Mouse (Mus musculus): ENCODE measurements around the gene Ldb3. TPM values are rescaled to one million over a fixed set of nuclear protein-coding genes. Genes with fewer than 3 reads are reported as not detected.

Gene Ldb3
- total RNA-seq, 2 experiments from 2014 or later, result 2.5 to 2.6 TPM

DNA sequence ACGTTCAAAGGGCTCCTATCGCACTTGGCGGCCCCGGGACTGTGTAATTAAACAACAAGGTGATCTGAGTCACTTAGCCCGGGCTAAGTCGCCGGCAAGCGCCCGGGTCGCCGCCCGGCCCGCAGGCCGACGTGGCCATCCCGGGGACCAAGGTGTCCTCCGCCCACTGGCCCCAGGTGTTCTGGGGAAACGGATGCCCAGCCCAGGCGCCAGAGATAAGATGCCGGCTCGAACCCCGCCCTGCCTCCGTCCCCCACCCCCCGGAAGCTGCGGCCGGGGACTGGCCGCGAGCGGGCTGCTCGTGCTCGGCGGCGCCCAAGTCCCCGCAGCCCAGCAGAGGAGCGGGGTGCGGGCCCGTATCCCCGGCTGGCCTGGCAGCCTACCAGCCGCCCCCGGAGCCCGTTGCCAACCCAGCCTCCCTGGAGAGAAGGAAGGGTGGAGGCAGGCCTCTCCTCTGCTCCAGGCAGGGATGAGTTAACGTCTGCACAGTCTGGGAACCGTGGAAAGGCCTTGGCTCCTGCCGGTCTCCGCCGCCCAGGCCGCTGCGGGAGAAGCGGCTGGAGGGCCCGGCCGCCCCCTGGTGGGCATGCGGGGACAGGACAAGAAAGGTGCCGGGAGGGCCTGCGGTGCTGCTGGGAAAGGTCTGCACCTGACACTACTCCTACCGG is 39.3 kb downstream of the Ldb3 start:
- Histone ChIP-seq H3K27ac (peak overlapping the region; percentile 90), H3K4me3 (peak overlapping the region; percentile 59)
- peak; percentile 83 to 85 for DNase-seq (ENCODE audit: extremely low spot score in 1 of 2, low spot score in 2 of 2)
- TF ChIP-seq CTCF (IDR thresholded peaks at IDR 0.05), result peak; percentile 95
- intact Hi-C loops (cut with DNase I), result loop anchor here (1.0 to 5.0 kb wide), 3 partner anchors 47 to 182 kb away; no protein-coding TSS in a partner anchor

DNA sequence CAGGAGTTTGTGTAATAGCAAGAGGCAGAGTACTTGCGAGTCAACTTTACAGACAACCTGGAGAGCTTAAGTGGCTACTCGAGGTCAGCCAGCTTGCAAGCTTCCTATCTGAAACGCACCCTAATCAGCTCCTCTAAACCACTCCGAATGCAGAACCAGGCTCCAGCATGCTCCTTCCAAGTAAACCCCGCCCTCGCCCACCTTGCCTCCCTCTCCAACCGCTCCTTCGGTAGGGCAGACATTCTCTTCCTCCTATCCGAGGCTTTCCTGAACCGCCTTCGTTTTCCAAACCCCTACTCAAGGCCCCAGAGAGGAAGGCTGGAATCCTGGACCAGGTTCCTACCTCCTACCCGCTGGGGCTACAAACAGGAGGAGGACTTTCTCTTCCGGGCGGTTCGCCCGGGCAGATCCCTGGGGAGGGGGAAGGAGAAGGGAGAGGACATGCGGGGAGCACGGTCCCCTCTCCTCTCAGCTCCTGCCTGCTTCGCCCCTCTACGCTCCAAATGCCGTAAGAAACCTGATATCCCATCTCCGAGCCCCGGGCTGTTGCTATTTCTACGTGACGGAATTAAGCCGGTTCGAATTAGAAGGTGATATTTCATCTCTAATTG is 40.0 kb downstream of the Ldb3 start:
- intact Hi-C loops (cut with DNase I), result loop anchor here (1.0 to 5.0 kb wide), 3 partner anchors 46 to 181 kb away; no protein-coding TSS in a partner anchor
- peak overlapping the region; percentile 59 for H3K4me3 ChIP-seq
- H3K27ac ChIP-seq, result peak overlapping the region; percentile 90
- no peak for TF ChIP-seq CTCF (IDR thresholded peaks at IDR 0.05)
- DNase-seq (ENCODE audit: extremely low spot score in 1 of 2, low spot score in 2 of 2), result peak; percentile 46 to 57

DNA sequence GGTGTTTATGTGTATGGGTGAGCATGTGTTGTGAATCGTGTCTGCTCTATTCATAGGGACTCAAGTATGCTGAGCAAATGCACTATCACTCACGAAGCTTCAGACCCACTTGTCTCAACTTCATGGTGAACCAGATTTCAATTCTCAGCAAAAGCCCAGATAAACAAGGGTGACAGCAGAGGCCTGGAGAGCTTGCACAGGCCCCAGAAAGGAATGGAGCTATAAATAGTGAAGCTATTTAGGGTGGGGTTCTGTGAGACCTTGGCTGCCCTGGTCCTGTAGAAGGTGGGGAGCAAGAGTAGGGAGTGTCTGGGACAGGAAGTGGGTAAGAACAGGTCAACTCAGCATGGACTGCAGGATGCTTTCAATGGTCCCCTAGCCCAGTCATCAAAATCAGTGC is 43.9 kb downstream of the Ldb3 start:
- intact Hi-C loops (cut with DNase I), result no loop called here
- H3K4me3 ChIP-seq, result no peak overlapping the region
- no peak overlapping the region for H3K27ac ChIP-seq
- TF ChIP-seq CTCF (IDR thresholded peaks at IDR 0.05), result no peak
- no peak for DNase-seq (ENCODE audit: extremely low spot score in 1 of 2, low spot score in 2 of 2)

DNA sequence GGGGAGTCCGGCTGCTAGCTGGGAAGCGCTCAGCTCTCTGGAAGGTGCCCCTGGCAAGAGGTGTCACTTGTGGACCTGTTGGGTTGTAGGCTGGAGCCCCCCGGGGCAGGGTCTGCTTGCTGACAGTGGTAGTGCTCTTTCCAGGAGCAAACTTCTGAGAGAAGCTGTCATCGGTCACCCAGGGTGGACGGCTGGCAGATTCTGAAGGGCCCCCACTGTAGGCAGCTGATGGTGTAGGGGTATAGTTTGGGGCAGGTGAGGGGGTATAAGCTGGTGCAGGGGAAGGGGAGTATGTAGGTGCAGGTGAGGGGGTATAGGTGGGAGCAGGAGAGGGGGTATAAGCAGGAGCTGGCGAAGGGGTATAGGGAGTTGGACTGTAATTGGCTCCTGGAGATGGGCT is 44.5 kb downstream of the Ldb3 start:
- Histone ChIP-seq H3K27ac (no peak overlapping the region), H3K4me3 (no peak overlapping the region)
- TF ChIP-seq CTCF (IDR thresholded peaks at IDR 0.05), result no peak
- intact Hi-C loops (cut with DNase I), result no loop called here
- no peak for DNase-seq (ENCODE audit: extremely low spot score in 1 of 2, low spot score in 2 of 2)

DNA sequence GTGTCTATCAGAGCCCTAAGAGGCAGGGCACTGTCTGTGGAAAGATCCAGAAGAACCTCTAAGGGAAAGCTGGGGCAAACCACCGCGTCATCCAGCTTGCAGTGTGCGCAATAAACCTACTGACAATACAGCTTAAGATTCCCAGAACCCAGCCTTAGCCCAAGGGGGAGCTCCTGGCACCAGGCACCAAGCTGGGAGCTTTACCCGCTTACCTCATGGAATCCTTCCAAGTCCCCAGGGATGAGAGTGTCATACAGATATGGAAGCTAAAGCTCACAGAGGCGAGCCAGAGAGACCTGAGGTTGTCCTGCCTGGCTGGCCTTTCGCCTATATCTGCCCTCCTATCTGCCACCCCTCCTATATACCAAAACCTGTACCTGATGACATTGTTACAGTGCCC is 44.9 kb downstream of the Ldb3 start:
- TF ChIP-seq CTCF (IDR thresholded peaks at IDR 0.05), result no peak
- intact Hi-C loops (cut with DNase I), result no loop called here
- DNase-seq (ENCODE audit: extremely low spot score in 1 of 2, low spot score in 2 of 2), result no peak

DNA sequence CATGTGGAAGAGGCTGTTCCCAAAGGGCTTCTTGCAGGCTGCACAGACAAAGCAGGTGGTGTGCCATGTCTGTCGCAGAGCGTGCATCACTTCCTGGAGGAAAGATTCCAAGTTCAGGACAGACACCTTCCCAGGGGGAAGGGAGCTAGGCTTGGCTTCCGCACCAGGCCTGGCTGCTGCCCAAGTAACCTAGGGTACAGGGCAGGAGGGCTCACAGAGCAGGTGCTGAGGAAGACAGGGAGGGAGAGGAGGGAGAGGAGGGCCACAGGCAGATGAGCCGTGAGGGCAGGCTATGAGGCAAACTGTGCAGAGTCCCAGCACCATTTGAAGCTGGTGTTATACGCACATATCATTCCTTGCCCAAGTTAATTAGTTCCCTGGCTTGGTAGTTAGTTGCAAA is 46.6 kb downstream of the Ldb3 start:
- DNase-seq (ENCODE audit: extremely low spot score in 1 of 2, low spot score in 2 of 2), result no peak
- intact Hi-C loops (cut with DNase I), result no loop called here
- Histone ChIP-seq H3K27ac (no peak overlapping the region), H3K4me3 (no peak overlapping the region)
- TF ChIP-seq CTCF (IDR thresholded peaks at IDR 0.05), result no peak

More for the DNA sequence above, 44.9 kb downstream of the Ldb3 start:
- Histone ChIP-seq H3K27ac (no peak overlapping the region), H3K4me3 (no peak overlapping the region)

DNA sequence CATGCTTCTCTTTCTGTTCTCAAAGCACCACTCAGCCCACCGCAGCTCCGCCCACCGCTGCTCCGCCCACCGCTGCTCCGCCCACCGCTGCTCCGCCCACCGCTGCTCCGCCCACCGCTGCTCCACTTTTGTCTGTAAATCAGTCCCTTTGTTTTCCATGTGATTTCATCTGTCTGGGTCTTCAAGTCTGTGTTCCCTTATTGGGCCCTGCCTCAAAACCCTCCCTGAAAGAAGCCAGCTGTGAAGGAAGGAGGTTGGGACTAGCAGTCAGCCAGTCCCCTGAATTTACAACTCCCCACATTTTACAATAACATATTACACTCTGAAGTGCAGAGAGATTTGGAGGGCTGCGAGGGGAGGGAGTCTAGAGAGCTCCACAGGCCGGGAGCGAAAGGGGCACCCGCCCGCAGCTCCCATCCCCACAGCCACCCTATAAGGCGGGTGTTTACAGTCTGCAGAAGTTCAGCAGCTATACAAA is 47.8 kb downstream of the Ldb3 start:
- no peak for DNase-seq (ENCODE audit: extremely low spot score in 1 of 2, low spot score in 2 of 2)
- no peak overlapping the region for H3K4me3 ChIP-seq
- intact Hi-C loops (cut with DNase I), result no loop called here
- TF ChIP-seq CTCF (IDR thresholded peaks at IDR 0.05), result no peak
- H3K27ac ChIP-seq, result no peak overlapping the region

DNA sequence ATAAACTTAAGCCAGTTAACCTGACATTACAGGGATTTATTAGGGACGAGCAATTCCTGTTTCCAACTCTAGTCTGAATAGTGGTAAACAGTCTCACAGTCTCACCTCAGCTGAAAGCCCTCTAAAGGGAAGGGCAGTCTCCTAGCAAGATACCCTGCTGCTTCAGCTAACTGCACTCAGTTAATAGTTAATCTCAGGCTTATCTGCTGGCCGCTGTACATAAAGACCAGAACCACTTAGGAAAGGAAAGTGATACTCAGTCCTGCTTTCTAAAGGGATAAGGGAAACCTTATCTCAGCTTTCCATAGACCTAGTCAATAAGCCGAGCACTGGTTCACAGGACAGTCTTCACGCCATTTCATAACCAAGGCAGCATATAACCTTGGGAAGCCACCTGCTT is 52.6 kb downstream of the Ldb3 start:
- Histone ChIP-seq H3K27ac (no peak overlapping the region), H3K4me3 (no peak overlapping the region)
- TF ChIP-seq CTCF (IDR thresholded peaks at IDR 0.05), result no peak
- intact Hi-C loops (cut with DNase I), result no loop called here
- DNase-seq (ENCODE audit: extremely low spot score in 1 of 2, low spot score in 2 of 2), result no peak

DNA sequence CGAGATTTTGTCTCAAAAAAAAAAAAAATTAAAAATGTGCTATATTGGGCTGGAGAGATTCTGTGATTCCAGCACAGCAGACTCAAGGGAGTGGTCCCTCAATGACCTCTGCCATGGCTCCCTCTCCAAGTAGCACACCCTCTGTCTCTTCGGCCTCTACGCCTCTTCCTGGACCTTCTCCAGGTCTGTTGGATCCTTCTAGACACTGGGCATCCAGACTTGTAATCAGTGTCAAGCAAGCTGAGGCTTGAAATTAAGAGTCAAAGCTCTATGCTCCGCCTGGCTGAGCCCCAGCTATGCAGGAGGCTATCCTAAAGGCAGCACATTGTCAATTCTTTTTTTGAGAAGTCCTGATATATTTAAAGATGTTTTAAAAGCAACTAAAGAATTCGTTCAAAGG is 54.9 kb downstream of the Ldb3 start:
- DNase-seq (ENCODE audit: extremely low spot score in 1 of 2, low spot score in 2 of 2), result no peak
- no peak for TF ChIP-seq CTCF (IDR thresholded peaks at IDR 0.05)
- Histone ChIP-seq H3K27ac (no peak overlapping the region), H3K4me3 (no peak overlapping the region)
- intact Hi-C loops (cut with DNase I), result no loop called here

DNA sequence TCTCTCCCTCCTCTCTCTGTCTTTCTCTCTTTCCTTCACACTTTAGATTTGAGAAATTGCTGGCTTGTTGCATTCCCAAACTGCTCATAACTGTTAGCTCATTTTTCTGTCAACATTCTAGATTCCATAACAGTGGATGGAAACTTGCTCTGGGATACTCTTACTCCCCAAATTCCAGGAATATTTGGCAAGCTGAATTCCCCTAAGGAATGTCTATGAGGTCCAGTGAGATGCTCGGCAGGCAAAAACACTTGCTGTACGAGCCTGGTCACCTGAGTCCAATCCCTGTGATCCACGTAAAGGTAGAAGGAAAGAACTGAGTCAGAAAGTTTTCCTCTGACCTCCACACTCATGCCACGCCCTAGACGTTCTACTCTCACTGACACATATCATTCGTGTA is 55.9 kb downstream of the Ldb3 start:
- TF ChIP-seq CTCF (IDR thresholded peaks at IDR 0.05), result no peak
- Histone ChIP-seq H3K27ac (no peak overlapping the region), H3K4me3 (no peak overlapping the region)
- no peak for DNase-seq (ENCODE audit: extremely low spot score in 1 of 2, low spot score in 2 of 2)
- intact Hi-C loops (cut with DNase I), result no loop called here

DNA sequence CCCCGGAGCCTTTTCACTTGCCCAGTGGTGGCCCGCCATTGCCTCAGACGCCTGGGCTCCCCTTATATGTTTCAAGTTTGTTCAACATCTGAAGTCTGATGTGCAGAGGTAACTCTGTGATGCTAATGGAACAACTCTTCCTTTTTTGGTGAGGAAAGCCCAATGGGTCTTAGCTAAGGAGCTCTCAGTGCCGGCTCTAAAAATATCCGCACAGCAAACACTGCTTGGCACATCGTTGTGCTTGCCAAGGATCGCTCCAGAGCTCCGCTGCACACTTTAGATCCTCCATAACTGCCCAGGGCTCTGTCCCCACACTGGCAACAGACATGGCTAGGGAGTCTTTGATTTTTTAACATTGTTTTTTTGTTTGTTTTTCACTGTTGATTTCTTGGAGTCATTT is 59.7 kb downstream of the Ldb3 start:
- intact Hi-C loops (cut with DNase I), result no loop called here
- no peak overlapping the region for H3K4me3 ChIP-seq
- no peak overlapping the region for H3K27ac ChIP-seq
- TF ChIP-seq CTCF (IDR thresholded peaks at IDR 0.05), result no peak
- no peak for DNase-seq (ENCODE audit: extremely low spot score in 1 of 2, low spot score in 2 of 2)

DNA sequence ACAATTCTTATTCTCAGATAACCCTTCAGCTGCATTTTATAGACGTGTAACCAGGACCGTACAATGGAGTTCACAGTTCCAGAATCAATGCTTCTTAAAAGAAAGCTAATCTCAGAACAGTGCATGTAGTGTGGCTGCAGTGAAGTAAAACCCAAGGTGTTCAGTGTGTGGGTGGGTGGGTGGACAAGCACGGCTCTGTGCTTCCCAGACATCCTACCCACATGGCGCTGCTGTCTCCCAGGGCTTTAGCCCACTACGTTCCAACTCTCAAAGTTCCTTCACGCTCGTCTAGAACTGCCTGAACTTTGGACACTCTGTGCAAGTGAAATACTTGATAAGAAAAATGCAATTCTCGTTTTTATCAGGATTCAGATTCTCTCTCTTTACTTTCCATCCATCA is 65.8 kb downstream of the Ldb3 start, which contains the start of gene 9230112D13Rik:
9230112D13Rik (minus strand) TSS at position 101 of the 400 bp plus-strand sequence.
- intact Hi-C loops (cut with DNase I), result no loop called here
- DNase-seq (ENCODE audit: extremely low spot score in 1 of 2, low spot score in 2 of 2), result no peak
- Histone ChIP-seq H3K4me3 (no peak within 1 kb of the TSS), H3K27ac (no peak within 1 kb of the TSS)
- TF ChIP-seq CTCF (IDR thresholded peaks at IDR 0.05), result no peak

Measured in left cerebral cortex, adult 2 months (tissue).